Mouse (Mus musculus): ENCODE results near the gene Rora. TPM values are rescaled to one million over a fixed set of nuclear protein-coding genes. Genes with fewer than 3 reads are reported as not detected.

Gene Rora
- total RNA-seq, 2 experiments from 2014 or later, result 30.3 to 33.6 TPM

GRCm38 (mm10) chr9:69354228-69354627, 700.6 kb downstream of the Rora start:
- intact Hi-C loops (cut with DNase I), result no loop called here
- no peak for DNase-seq

DNA sequence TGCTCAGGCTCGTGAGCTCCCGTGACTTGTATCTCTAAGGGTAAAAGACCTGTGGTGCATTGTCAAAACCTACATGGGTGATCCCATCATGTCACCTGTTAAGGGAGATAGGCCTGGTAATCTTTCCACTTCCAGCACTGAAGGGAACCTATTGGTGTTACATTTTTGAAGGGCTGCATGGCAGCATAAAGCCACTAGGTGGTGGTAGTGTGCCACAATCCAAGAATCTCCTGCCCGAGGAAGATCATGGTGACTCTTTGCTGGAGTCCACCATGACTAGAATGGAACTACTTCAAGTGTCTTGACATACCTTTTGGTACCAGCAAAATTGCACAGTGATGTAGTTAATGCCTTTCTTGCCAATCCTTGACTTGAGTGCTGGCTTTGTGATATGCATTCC, 704.2 kb downstream of the Rora start:
- intact Hi-C loops (cut with DNase I), result loop anchor here (5.0 kb wide), 1 partner anchor 144 kb away; no protein-coding TSS in a partner anchor
- peak; percentile 57 to 59 for DNase-seq

DNA sequence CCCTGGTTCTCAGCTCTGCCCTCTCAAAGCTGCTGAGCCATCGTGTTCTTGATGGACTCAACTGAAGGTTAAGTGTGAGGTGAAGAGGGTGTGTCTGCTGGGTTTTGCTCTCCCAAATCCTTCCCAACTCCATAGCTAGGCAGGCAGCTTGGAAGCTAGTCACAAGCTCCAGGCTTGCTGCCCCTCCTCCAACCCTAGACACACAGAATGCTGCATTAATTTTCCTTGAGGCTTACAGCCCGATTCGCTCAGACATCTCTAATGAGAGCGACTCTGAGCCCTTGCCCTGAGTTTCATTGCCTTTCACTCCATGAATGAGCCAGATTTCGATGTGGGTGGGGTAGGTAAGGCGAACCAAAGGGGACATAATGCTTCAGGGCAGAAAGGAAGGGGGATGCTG, 705.2 kb downstream of the Rora start:
- intact Hi-C loops (cut with DNase I), result loop anchor here (5.0 kb wide), 1 partner anchor 144 kb away; no protein-coding TSS in a partner anchor
- DNase-seq, result no peak

GRCm38 (mm10) chr9:69361951-69362445, 708.4 kb downstream of the Rora start:
- intact Hi-C loops (cut with DNase I), result loop anchor here (5.0 kb wide), 1 partner anchor 120 kb away; no protein-coding TSS in a partner anchor
- DNase-seq, result no peak

GRCm38 (mm10) chr9:69362766-69363165, 709.2 kb downstream of the Rora start:
- no peak for DNase-seq
- intact Hi-C loops (cut with DNase I), result loop anchor here (5.0 kb wide), 1 partner anchor 120 kb away; no protein-coding TSS in a partner anchor

DNA sequence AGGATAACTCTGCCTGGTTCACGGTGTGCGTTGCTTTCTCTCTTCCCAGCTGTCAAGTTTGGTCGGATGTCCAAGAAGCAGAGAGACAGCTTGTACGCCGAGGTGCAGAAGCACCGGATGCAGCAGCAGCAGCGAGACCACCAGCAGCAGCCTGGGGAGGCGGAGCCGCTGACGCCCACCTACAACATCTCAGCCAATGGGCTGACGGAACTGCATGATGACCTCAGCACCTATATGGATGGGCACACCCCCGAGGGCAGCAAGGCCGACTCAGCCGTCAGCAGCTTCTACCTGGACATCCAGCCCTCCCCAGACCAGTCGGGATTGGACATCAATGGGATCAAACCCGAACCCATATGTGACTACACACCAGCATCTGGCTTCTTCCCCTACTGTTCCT, 710.5 kb downstream of the Rora start:
- intact Hi-C loops (cut with DNase I), result loop anchor here (5.0 kb wide), 1 partner anchor 118 kb away; no protein-coding TSS in a partner anchor
- DNase-seq, result no peak

DNA sequence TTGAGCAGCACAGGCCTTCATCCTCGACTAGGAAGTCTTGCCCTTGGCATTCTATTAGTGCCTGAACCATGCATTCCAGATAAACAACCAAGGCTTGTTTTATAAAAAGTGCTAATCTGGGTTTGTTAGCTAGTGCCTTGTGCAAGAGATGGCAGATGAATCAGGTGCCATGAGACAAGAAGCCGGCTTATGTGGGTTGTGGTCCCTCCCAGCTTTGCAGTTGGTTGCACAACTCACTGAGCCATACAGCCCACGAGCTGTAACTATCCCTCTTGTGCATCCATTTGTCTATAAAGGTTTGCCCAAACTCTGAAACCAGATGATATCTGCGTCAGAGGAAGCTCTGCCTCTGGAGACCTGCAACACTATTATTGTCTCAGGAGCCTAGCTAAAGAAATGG, 713.5 kb downstream of the Rora start:
- no peak for DNase-seq
- intact Hi-C loops (cut with DNase I), result loop anchor here (5.0 kb wide), 3 partner anchors 410 to 1350 kb away; no protein-coding TSS in a partner anchor

DNA sequence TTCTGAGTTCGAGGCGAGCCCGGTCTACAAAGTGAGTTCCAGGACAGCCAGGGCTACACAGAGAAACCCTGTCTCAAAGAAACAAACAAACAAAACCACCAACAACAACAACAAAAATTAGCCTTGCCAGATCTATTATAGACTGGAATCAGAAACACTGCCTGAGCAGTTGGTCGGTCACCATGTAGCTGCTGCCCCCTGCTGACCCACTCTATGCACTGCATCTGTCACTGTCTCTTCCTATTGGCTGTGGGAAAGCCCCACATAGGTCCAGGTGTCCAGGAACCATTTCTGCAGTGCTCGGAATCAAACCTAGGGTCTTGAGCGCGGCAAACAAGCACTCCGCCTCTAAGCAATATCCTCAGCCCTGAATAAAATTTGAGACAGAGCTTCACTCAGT, 714.5 kb downstream of the Rora start:
- intact Hi-C loops (cut with DNase I), result loop anchor here (5.0 kb wide), 3 partner anchors 411 to 1351 kb away; no protein-coding TSS in a partner anchor
- DNase-seq, result peak; percentile 72 to 81

- intact Hi-C loops (cut with DNase I), result no loop called here
- no peak for DNase-seq
Measured at GRCm38 (mm10) chr9:69371046-69371724, 717.6 kb downstream of the Rora start.

DNA sequence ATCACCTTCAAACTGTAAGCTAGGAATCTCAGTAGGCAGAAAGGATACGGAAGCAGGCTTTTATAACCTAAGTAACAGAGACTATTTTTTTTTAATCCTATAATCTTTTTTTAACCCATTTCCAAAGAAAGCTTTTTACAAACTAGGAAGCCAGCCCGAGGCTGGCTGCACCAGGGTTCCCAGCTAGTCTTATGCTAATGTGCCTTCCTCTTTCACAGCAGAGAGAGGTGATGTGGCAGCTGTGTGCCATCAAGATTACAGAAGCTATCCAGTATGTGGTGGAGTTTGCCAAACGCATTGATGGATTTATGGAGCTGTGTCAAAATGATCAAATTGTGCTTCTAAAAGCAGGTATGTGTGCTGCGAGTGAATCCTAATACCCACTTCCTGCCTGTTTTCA, 719.3 kb downstream of the Rora start:
- no peak for DNase-seq
- intact Hi-C loops (cut with DNase I), result no loop called here

DNA sequence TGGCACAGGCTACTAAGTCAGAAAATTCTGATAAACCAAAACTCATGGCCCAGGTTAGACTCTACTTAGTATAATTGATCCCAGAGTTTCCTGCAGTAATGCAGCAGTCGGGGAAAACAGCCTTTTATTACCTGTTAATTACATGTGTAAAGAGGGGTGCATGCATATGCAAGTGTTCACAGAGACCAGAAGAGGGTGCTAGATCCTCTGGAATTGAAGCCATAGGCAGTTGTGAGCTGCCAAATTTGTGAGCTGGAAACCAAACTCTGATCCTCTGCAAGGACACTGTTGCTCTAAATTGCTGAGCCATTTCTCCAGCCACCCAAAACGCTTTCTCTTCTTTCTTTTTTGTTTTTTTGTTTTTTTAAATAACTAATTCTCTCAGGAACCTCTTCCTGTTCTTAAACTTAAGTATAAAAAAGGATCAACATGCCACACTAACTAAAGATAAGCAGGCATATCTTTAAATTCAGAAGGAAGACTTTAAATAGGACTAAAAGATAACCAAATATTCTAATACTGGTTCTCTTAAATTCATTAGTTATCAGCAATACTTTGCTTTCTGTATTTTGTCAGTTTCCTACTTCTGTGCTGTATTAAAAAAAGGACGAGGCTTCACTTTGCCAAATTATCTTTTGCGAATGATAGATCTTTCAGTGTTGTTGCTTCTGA, 723.5 kb downstream of the Rora start:
- no peak for DNase-seq

DNA sequence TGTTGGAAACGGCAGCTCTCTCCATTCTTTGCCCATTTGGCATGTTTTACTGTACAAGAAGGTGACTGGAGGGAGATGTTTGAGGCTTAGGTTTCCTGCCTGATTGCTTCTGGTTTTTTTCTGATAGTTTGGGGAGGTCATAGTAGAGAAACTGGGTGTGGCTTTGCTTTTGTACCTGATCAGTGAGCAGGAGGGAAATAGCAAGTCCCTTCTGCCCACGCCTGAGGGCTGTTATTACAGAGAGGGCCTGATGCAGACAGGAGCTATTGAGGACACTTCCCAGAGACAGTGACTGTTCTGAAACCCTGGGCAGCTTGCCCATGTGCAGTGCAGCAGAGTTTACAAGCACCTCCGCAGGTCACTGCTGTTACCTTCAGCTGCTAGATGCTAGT, 724.1 kb downstream of the Rora start:
- DNase-seq, result no peak
- intact Hi-C loops (cut with DNase I), result no loop called here

More for the DNA sequence above, 723.5 kb downstream of the Rora start:
- intact Hi-C loops (cut with DNase I), result no loop called here

GRCm38 (mm10) chr9:69380546-69380945, 727.0 kb downstream of the Rora start:
- no peak for DNase-seq
- intact Hi-C loops (cut with DNase I), result no loop called here

- DNase-seq, result no peak
- intact Hi-C loops (cut with DNase I), result no loop called here
Measured at GRCm38 (mm10) chr9:69381741-69382140, 728.2 kb downstream of the Rora start.

GRCm38 (mm10) chr9:69384475-69384874, 730.9 kb downstream of the Rora start:
- no peak for DNase-seq
- intact Hi-C loops (cut with DNase I), result no loop called here

DNA sequence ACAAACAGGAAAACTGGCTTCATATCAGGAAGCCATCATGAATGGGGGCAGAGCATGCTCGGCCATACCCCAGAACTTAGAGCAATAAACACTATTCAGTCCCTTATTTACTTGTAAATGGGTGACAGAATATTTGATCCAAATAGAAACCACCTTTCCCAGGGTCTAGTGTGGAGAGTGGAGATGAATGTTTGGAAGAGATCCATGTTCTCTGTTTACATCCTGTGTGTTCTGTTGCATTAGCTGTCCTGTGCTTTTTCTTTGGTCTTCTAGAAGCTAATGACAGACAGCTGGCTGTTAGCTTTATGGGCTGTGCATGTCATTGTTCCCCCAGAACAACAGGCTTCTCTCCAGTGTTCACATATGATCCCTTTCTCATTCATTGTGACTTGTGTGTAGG, 731.3 kb downstream of the Rora start:
- intact Hi-C loops (cut with DNase I), result no loop called here
- DNase-seq, result no peak

DNA sequence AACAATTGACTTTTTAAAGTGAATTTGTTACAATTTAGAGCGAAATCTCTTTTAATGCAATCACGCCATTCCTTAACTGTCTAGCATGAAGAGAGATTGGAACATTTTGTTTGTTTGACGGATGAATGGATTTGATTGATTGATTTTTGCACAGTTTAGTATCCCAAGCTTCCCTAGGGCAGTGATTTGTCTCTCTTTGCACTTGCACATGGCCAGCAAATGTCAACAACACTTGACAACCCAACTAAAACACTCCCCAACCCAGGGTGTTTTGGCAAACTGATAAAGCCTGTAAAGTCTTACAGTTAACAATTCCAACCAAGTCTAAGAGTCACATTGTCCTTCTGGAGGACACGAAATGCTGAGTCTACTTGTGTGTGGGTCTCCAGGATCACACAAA, 733.7 kb downstream of the Rora start:
- DNase-seq, result no peak
- intact Hi-C loops (cut with DNase I), result no loop called here

- intact Hi-C loops (cut with DNase I), result no loop called here
- no peak for DNase-seq
Measured at GRCm38 (mm10) chr9:69390631-69391030, 737.0 kb downstream of the Rora start.

- no peak for DNase-seq
- intact Hi-C loops (cut with DNase I), result no loop called here
Measured at GRCm38 (mm10) chr9:69394234-69394633, 740.6 kb downstream of the Rora start.

DNA sequence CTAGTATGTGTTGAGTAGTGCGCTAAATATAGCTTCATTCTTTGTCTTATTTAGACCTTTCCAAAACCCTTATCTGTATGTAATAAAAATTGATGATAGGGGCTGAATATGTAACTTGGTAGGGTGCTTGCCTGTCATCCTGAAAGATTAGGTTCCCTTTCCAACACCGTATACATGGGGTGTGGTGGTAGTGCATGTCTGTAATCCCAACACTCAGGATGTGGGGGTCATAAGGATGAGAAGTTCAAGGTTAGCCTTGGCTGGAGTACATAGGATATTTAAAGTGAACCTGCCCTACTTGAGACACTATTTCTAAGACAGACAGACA, 743.8 kb downstream of the Rora start:
- no peak for DNase-seq
- intact Hi-C loops (cut with DNase I), result no loop called here

DNA sequence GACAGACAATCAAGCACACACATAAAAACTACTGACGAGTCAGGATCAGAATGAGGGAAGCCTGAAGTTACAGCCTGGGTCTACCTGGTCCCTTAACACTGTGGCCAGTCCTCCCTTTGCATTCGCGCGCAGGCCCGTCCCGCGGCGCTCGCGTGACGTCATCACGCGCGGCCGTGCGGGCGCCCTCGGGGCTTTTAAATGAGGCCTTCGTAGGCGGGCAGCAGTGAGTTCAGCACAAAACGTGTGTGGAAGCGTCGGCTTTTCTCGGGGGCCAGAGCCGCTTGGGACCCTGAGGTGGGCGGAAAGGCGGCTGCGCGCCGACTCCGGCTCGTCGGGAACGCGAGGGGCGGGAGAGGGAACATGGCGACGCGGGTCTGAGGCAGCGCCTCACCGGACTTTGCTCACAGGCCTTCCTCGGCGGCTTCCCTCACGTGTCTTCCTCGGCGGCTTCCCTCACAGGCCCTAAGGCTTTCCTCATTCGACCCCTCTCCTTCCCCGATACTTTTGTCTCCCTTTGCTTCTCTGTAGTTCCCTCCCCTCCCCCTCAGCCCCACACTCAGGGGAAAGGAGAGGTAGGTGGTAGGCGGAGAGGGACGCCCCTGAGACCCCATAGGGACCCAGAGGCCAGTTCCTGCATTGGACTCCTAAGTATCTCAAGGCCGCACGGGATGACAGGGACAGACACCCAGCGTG, 744.3 kb downstream of the Rora start, which contains the start of gene Ice2:
TSS of gene Ice2 (plus strand) at position 147 of the 693 bp plus-strand sequence.
- intact Hi-C loops (cut with DNase I), result no loop called here
- peak; percentile 75 to 80 for DNase-seq
